Mouse (Mus musculus): ENCODE data around the gene Oxa1l. TPM values are rescaled to one million over a fixed set of nuclear protein-coding genes. Genes with fewer than 3 reads are reported as not detected.
A peak's percentile ranks its signal among the peaks of the same experiment; 100 is the strongest.

Oxa1l gene
- total and polyA plus RNA-seq, 2 experiments from 2014 or later, result 71.7 to 89.2 TPM

- H3K27ac ChIP-seq (ENCODE audit: low read depth, low read length), result no peak overlapping the region
- no peak for DNase-seq (ENCODE audit: low spot score)
- 93% methylated on average over 3 of the region's 3 CpGs for WGBS
- no peaks in the 10 kb centered on the region for H3K4me1 ChIP-seq (ENCODE audit: insufficient read depth, low read length)
- peaks cover 44% of the 10 kb centered on the region for H3K36me3 ChIP-seq (ENCODE audit: insufficient read depth, low read length)
- ATAC-seq (ENCODE audit: low FRiP score), result no peak
- TF ChIP-seq CTCF (IDR thresholded peaks at IDR 0.05), result no peak
- H3K4me2 ChIP-seq (ENCODE audit: low read depth, low read length, poor library complexity, severe bottlenecking), result no peak overlapping the region
- H3K4me3 ChIP-seq (ENCODE audit: low read depth, low read length), result no peak overlapping the region
- no peaks in the 10 kb centered on the region for H3K27me3 ChIP-seq (ENCODE audit: insufficient read depth, low read length)
- no peaks in the 10 kb centered on the region for H3K9me3 ChIP-seq (ENCODE audit: low read length)
- no peak overlapping the region for H3K9ac ChIP-seq (replicated peaks; ENCODE audit: low read length, poor library complexity, severe bottlenecking)
These were observed 8.7 kb downstream of the Oxa1l start for GRCm38 (mm10) chr14:54369372-54369771.

DNA sequence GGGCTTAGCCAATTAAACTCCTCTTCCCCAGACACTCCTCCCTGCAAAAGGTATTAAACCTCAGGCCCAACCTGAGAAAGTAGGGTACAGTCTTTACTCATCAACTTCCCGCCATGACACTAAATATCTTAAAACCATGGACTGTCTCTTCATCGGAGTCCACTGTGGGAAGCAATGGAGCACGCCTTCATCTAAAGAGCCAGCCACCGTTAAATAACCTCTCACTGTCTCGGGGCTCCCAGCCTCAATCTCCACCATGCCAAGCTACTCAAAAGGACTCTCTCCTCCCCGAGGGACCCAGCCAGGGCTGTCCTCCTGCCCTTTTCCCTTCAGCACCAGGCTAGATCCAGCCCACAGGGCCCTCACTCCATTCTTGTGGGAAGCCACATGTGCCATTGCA, 10.0 kb downstream of the Oxa1l start:
- H3K9ac ChIP-seq (replicated peaks; ENCODE audit: low read length, poor library complexity, severe bottlenecking), result no peak overlapping the region
- H3K36me3 ChIP-seq (ENCODE audit: insufficient read depth, low read length), result peaks cover 44% of the 10 kb centered on the region
- TF ChIP-seq CTCF (IDR thresholded peaks at IDR 0.05), result no peak
- no peak overlapping the region for H3K4me3 ChIP-seq (ENCODE audit: low read depth, low read length)
- H3K4me1 ChIP-seq (ENCODE audit: insufficient read depth, low read length), result no peaks in the 10 kb centered on the region
- H3K27me3 ChIP-seq (ENCODE audit: insufficient read depth, low read length), result no peaks in the 10 kb centered on the region
- DNase-seq (ENCODE audit: low spot score) (no peak), ATAC-seq (ENCODE audit: low FRiP score) (no peak)
- no peaks in the 10 kb centered on the region for H3K9me3 ChIP-seq (ENCODE audit: low read length)
- no peak overlapping the region for H3K27ac ChIP-seq (ENCODE audit: low read depth, low read length)
- no peak overlapping the region for H3K4me2 ChIP-seq (ENCODE audit: low read depth, low read length, poor library complexity, severe bottlenecking)
- 97% methylated on average over 6 of the region's 6 CpGs for WGBS

DNA sequence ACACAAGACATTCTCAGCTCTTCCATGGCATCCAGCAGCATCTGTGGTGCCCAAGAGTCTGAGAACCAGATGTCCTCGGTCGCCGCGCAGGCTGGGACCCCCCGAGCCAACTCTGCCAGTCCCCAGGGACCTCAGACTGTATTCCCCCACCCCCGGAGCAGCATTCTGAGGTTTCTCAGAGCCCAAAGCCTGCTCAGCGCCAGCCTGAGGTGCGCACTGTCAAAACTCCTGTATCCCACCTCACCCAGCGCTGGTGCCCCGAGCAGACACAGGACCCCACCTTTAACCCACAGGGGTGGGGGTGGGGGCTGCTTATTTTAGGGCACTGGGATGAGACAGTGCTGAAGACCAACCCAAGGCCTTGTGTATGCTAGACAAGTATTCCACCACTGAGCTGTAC, 10.8 kb downstream of the Oxa1l start:
- Histone ChIP-seq H3K4me1 (ENCODE audit: insufficient read depth, low read length) (no peaks in the 10 kb centered on the region), H3K4me3 (ENCODE audit: low read depth, low read length) (no peak overlapping the region), H3K4me2 (ENCODE audit: low read depth, low read length, poor library complexity, severe bottlenecking) (no peak overlapping the region), H3K36me3 (ENCODE audit: insufficient read depth, low read length) (peaks cover 39% of the 10 kb centered on the region), H3K27me3 (ENCODE audit: insufficient read depth, low read length) (no peaks in the 10 kb centered on the region), H3K27ac (ENCODE audit: low read depth, low read length) (no peak overlapping the region), H3K9me3 (ENCODE audit: low read length) (no peaks in the 10 kb centered on the region), H3K9ac (replicated peaks; ENCODE audit: low read length, poor library complexity, severe bottlenecking) (no peak overlapping the region)
- ATAC-seq (ENCODE audit: low FRiP score) (peak; percentile 42; the same call in 1 of the 2 replicates), DNase-seq (ENCODE audit: low spot score) (no peak)
- WGBS, result 99% methylated on average over 10 of the region's 10 CpGs
- TF ChIP-seq CTCF (IDR thresholded peaks at IDR 0.05), result no peak

- no peaks in the 10 kb centered on the region for H3K4me1 ChIP-seq (ENCODE audit: insufficient read depth, low read length)
- no peak for TF ChIP-seq CTCF (IDR thresholded peaks at IDR 0.05)
- H3K27ac ChIP-seq (ENCODE audit: low read depth, low read length), result no peak overlapping the region
- no peaks in the 10 kb centered on the region for H3K27me3 ChIP-seq (ENCODE audit: insufficient read depth, low read length)
- WGBS, result 96% methylated on average over 9 of the region's 9 CpGs
- no peaks in the 10 kb centered on the region for H3K9me3 ChIP-seq (ENCODE audit: low read length)
- H3K36me3 ChIP-seq (ENCODE audit: insufficient read depth, low read length), result peaks cover 25% of the 10 kb centered on the region
- no peak overlapping the region for H3K9ac ChIP-seq (replicated peaks; ENCODE audit: low read length, poor library complexity, severe bottlenecking)
- H3K4me2 ChIP-seq (ENCODE audit: low read depth, low read length, poor library complexity, severe bottlenecking), result no peak overlapping the region
- no peak for DNase-seq (ENCODE audit: low spot score)
- no peak overlapping the region for H3K4me3 ChIP-seq (ENCODE audit: low read depth, low read length)
- no peak for ATAC-seq (ENCODE audit: low FRiP score)
These were observed 12.3 kb downstream of the Oxa1l start for GRCm38 (mm10) chr14:54372923-54373322.

DNA sequence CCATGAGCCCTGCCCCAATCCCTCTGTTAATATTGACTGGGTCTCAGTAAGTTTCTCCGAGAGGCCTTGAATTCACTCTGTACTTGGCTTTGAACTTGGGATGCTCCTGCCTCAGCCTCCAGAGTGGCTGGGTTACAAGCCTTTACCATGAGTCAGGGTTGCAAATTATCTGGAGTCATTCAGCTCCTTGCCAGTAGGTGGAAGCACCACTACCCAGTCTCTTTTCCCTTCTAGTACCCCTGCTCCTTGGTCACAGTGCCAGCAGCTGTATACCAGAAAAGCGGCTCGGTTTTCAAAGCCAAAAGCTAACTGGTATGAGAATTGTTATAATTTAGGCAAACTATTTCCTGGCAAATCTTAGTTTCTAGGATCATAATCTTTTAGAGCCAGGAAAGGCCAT, 15.3 kb downstream of the Oxa1l start:
- no peak overlapping the region for H3K4me2 ChIP-seq (ENCODE audit: low read depth, low read length, poor library complexity, severe bottlenecking)

DNA sequence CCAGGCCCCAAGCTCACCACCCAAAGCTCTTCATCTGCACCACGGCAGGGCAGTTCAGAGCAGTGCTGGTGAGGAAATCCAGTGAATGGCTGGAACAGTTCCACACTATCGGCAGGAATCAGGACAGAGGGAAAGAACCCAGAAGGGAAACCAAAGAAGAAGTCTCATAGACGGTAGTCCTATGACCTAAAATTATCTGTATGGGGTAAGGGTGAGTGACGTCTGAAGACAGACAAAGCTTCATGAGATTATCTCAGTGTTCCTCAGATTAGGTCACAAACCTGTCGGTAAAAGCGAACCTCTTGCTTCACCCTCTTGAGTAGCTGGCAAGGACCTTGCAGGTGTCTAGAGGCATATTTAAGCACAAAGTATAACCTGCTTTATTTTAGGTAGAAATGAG, 16.5 kb downstream of the Oxa1l start:
- Histone ChIP-seq H3K4me1 (ENCODE audit: insufficient read depth, low read length) (no peaks in the 10 kb centered on the region), H3K27me3 (ENCODE audit: insufficient read depth, low read length) (no peaks in the 10 kb centered on the region), H3K4me2 (ENCODE audit: low read depth, low read length, poor library complexity, severe bottlenecking) (no peak overlapping the region), H3K9me3 (ENCODE audit: low read length) (no peaks in the 10 kb centered on the region), H3K9ac (replicated peaks; ENCODE audit: low read length, poor library complexity, severe bottlenecking) (no peak overlapping the region), H3K27ac (ENCODE audit: low read depth, low read length) (no peak overlapping the region), H3K4me3 (ENCODE audit: low read depth, low read length) (no peak overlapping the region), H3K36me3 (ENCODE audit: insufficient read depth, low read length) (no peaks in the 10 kb centered on the region)
- TF ChIP-seq CTCF (IDR thresholded peaks at IDR 0.05), result no peak
- DNase-seq (ENCODE audit: low spot score) (no peak), ATAC-seq (ENCODE audit: low FRiP score) (no peak)
- 85% methylated on average over 6 of the region's 6 CpGs for WGBS

More for the DNA sequence above, 15.3 kb downstream of the Oxa1l start:
- DNase-seq (ENCODE audit: low spot score) (no peak), ATAC-seq (ENCODE audit: low FRiP score) (no peak)
- TF ChIP-seq CTCF (IDR thresholded peaks at IDR 0.05), result peak; percentile 48
- 78% methylated on average over 3 of the region's 3 CpGs for WGBS
- H3K9ac ChIP-seq (replicated peaks; ENCODE audit: low read length, poor library complexity, severe bottlenecking), result no peak overlapping the region
- no peak overlapping the region for H3K27ac ChIP-seq (ENCODE audit: low read depth, low read length)
- no peaks in the 10 kb centered on the region for H3K4me1 ChIP-seq (ENCODE audit: insufficient read depth, low read length)
- no peaks in the 10 kb centered on the region for H3K9me3 ChIP-seq (ENCODE audit: low read length)
- no peaks in the 10 kb centered on the region for H3K36me3 ChIP-seq (ENCODE audit: insufficient read depth, low read length)
- no peak overlapping the region for H3K4me3 ChIP-seq (ENCODE audit: low read depth, low read length)
- H3K27me3 ChIP-seq (ENCODE audit: insufficient read depth, low read length), result no peaks in the 10 kb centered on the region
